Mouse (Mus musculus) adrenal gland, adult 18-20 months (tissue): ENCODE results near the gene Smyd5. TPM values are rescaled to one million over a fixed set of nuclear protein-coding genes. Genes with fewer than 3 reads are reported as not detected.

Source experiments
- DNase-seq, 2 experiments: peaks; one replicate each; pipeline ENCODE4 v3.0.0; 2021 to 2022; ENCODE audit warnings: low spot score in 2 of 2
- total RNA-seq, 2 experiments: library from RNA; stranded (reverse); gene quantifications; 1 replicate in 1 of 2; 2 replicates in 1 of 2; pipeline ENCODE4 v1.2.3; 2021

Gene Smyd5
- total RNA-seq, 2 experiments from 2014 or later, result 39.8 to 43.2 TPM

DNA sequence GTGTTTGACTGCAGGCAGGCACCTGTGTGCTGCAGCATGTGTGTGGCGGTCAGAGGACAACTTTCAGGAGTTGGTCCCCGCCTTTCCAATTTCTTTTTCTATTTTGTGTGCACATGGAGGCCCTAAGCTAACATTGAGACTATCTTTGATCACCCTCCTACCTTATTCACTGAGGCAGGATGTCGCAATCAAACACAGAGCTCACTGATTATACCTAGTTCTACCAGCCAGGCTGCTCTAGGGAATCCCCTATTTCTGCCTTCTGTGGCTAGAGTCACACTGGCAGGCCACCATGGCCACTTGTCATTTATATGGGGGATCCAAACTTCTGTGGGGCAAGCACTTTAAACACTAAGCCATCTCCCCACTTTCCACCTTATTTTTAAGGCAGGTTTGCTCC, 57.9 kb downstream of the Smyd5 start:
- no peak for DNase-seq

DNA sequence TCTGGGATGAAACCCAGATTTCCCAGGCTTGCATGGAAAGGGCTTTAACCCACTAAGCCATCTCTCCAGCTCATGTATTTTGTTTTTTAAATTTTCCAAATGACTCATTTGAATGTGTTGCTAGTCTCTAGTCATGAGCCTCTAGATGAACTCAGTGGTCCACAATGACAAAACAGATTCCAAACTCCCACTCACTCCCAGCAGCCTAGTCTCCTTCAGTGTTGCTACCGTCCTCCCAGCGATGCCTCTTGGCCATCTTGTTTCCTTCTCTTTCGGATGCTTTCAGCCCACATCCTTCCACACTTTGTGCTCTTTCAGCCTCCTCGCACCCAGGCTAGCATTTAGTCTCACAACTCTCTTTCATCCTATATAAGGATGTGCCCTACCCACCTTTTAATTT, 58.5 kb downstream of the Smyd5 start:
- no peak for DNase-seq

DNA sequence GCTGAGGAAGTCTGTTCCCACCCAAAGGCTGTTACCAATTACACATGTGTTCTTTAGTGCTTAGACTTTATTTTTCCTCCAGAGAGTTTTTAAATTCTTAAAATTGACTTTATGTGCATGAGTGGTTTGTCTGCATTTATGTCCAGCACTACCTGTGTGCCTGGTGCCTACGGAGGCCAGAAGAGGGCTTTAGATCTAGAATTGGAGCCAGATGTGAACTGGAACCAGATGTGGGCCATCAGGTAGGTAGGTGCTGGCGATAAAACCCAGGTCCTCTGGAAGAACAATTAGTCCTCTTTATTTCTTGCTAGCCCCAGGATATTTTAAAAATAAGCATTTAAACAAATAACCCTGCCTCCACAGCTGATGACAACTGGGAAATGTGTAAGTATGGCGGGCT, 59.8 kb downstream of the Smyd5 start:
- DNase-seq, result no peak

Other genes starting within 250 kb of the Smyd5 start
- not detected for gene Emx1, start 244.6 kb upstream of the Smyd5 start, total RNA-seq
- 10 to 100 TPM; 20.0 to 35.9 TPM for gene Sfxn5, start 98.6 kb upstream of the Smyd5 start, total RNA-seq
- 10 to 100 TPM; 26.1 to 29.2 TPM for gene Rab11fip5, start 57.4 kb upstream of the Smyd5 start, total RNA-seq
- not detected for gene Noto, start 8.1 kb upstream of the Smyd5 start, total RNA-seq
- 100 to 1,000 TPM; 282 to 319 TPM for gene Cct7, start 19.5 kb downstream of the Smyd5 start, total RNA-seq
- 10 to 100 TPM; 12.5 to 16.8 TPM for gene Pradc1, start 20.0 kb downstream of the Smyd5 start, total RNA-seq
- gene Fbxo41, start 71.0 kb downstream of the Smyd5 start, total RNA-seq, result under 1 TPM; 0.56 to 0.58 TPM
- not detected for gene Egr4, start 81.6 kb downstream of the Smyd5 start, total RNA-seq
- 1 to 10 TPM; 7.2 to 8.2 TPM for gene Alms1, start 155.5 kb downstream of the Smyd5 start, total RNA-seq